ENCODE assay signal across 12 mouse cellular contexts in genomic region chr14:33366891-33367777, GRCm38 (mm10).
DNase-seq lines count a peak whose midpoint lies in the region; ATAC-seq and TF ChIP-seq lines count a peak whose summit lies in the region.
"Had no signal": no experiment of that assay in that cellular context is flagged by ENCODE, and none has a peak within 500 bp of the region (broad histone marks: within the 10 kb centered on the region; RNA-seq: fewer than 3 reads in every experiment).

No protein-coding gene starts in this region.

- DNase-seq in kidney, adult 11 months: no peak
- DNase-seq in brain, embryonic 14.5 days (ENCODE audit: low read depth): peak; percentile 35
- DNase-seq in hindbrain, embryonic 10.5 days (ENCODE audit: low spot score): peak; percentile 4
- no peak for DNase-seq in layer of hippocampus, adult 2 months (ENCODE audit: low spot score in 2 of 2)
- DNase-seq in layer of hippocampus, adult 8-10 months (ENCODE audit: low spot score in 2 of 2): no peak
- no peak for DNase-seq in MN1 (ENCODE audit: low spot score)
- DNase-seq: heart, adult 18-20 months; thymus, postnatal 25 days had no signal

- H3K9ac ChIP-seq in kidney, embryonic 16.5 days (replicated peaks; ENCODE audit: low read length): no peak overlapping the region
- no peak overlapping the region for H3K9ac ChIP-seq in midbrain, embryonic 13.5 days (replicated peaks)
- H3K9ac ChIP-seq: liver, embryonic 15.5 days had no signal

- 0 out of 2 replicates have a peak, but pooled peaks have one; percentile 13 for ATAC-seq in kidney, embryonic 16.5 days (ENCODE audit: low FRiP score, low TSS enrichment)
- 0 out of 2 replicates have a peak, but pooled peaks have one; percentile 11 for ATAC-seq in midbrain, embryonic 13.5 days
- ATAC-seq: Patski had no signal

- no peaks in the 10 kb centered on the region for H3K27me3 ChIP-seq in kidney, embryonic 16.5 days (ENCODE audit: insufficient read depth, low read length)
- H3K27me3 ChIP-seq in hindbrain, embryonic 10.5 days (ENCODE audit: insufficient read depth, poor library complexity, severe bottlenecking): peaks cover 2% of the 10 kb centered on the region; the same call in 1 of the 2 replicates
- no peaks in the 10 kb centered on the region for H3K27me3 ChIP-seq in midbrain, embryonic 13.5 days
- H3K27me3 ChIP-seq: liver, embryonic 15.5 days; Patski had no signal

- TF ChIP-seq POLR2A in brain, embryonic 14.5 days (IDR thresholded peaks at IDR 0.05; ENCODE audit: borderline replicate concordance, extremely low read depth, insufficient read depth, insufficient read length, poor library complexity, severe bottlenecking): no peak

- H3K4me2 ChIP-seq in kidney, embryonic 16.5 days (replicated peaks; ENCODE audit: low read depth, low read length): no peak overlapping the region
- no peak overlapping the region for H3K4me2 ChIP-seq in midbrain, embryonic 13.5 days (replicated peaks)
- H3K4me2 ChIP-seq: liver, embryonic 15.5 days had no signal

- WGBS in kidney, embryonic 16.5 days: 57% methylated on average over 30 of the region's 30 CpGs
- WGBS in hindbrain, embryonic 10.5 days: 78% methylated on average over 30 of the region's 30 CpGs
- 71% methylated on average over 30 of the region's 30 CpGs for WGBS in midbrain, embryonic 13.5 days

- H3K4me3 ChIP-seq in kidney, embryonic 16.5 days (ENCODE audit: low read length): no peak overlapping the region
- H3K4me3 ChIP-seq in hindbrain, embryonic 10.5 days: no peak overlapping the region
- no peak overlapping the region for H3K4me3 ChIP-seq in midbrain, embryonic 13.5 days (replicated peaks)
- H3K4me3 ChIP-seq in layer of hippocampus, adult 2 months: no peak overlapping the region
- H3K4me3 ChIP-seq: liver, embryonic 15.5 days had no signal

- TF ChIP-seq CTCF in brain, embryonic 14.5 days (IDR thresholded peaks at IDR 0.05; ENCODE audit: borderline replicate concordance, extremely low read depth, insufficient read depth, insufficient read length): no peak
- TF ChIP-seq CTCF in layer of hippocampus, adult 2 months (conservative IDR thresholded peaks at IDR 0.05): no peak

- no peaks in the 10 kb centered on the region for H3K36me3 ChIP-seq in kidney, embryonic 16.5 days (ENCODE audit: insufficient read depth, low read length)
- no peaks in the 10 kb centered on the region for H3K36me3 ChIP-seq in hindbrain, embryonic 10.5 days
- no peaks in the 10 kb centered on the region for H3K36me3 ChIP-seq in midbrain, embryonic 13.5 days
- H3K36me3 ChIP-seq: liver, embryonic 15.5 days had no signal

- no peaks in the 10 kb centered on the region for H3K9me3 ChIP-seq in kidney, embryonic 16.5 days (ENCODE audit: low read length)
- H3K9me3 ChIP-seq in hindbrain, embryonic 10.5 days: no peaks in the 10 kb centered on the region
- H3K9me3 ChIP-seq in midbrain, embryonic 13.5 days: no peaks in the 10 kb centered on the region
- H3K9me3 ChIP-seq: liver, embryonic 15.5 days had no signal

- peaks cover 11% of the 10 kb centered on the region for H3K4me1 ChIP-seq in kidney, embryonic 16.5 days (ENCODE audit: insufficient read depth, low read length)
- H3K4me1 ChIP-seq in hindbrain, embryonic 10.5 days (replicated peaks): peaks cover 45% of the 10 kb centered on the region
- H3K4me1 ChIP-seq in midbrain, embryonic 13.5 days (replicated peaks): peaks cover 33% of the 10 kb centered on the region

- H3K27ac ChIP-seq in kidney, embryonic 16.5 days (ENCODE audit: low read length): no peak overlapping the region
- H3K27ac ChIP-seq in hindbrain, embryonic 10.5 days: peak overlapping the region; percentile 67; the same call in 1 of the 2 replicates
- H3K27ac ChIP-seq in midbrain, embryonic 13.5 days: no peak overlapping the region
- no peak overlapping the region for H3K27ac ChIP-seq in layer of hippocampus, adult 2 months
- H3K27ac ChIP-seq: liver, embryonic 15.5 days had no signal

Comparison
In these comparisons a context has a peak if more than half of its experiments do, and no peak if none do; other contexts are left out.
1. DNase-seq: peak in brain, embryonic 14.5 days (single experiment) and hindbrain, embryonic 10.5 days (single experiment); none in kidney, adult 11 months (single experiment), layer of hippocampus, adult 2 months (0 of 2), layer of hippocampus, adult 8-10 months (0 of 2) and MN1 (single experiment).